Mouse (Mus musculus): ENCODE measurements at regions not wholly inside any gene's neighbourhood (a gene's known extent, or its start where the extent isn't known, plus 50 kb on each side); places are given as distances from the start of the nearest gene placed in this dataset.
A peak's percentile ranks its signal among the peaks of the same experiment; 100 is the strongest.

GRCm38 (mm10) chr4:149844971-149845370, 70.9 kb upstream of the Slc25a33 start:
- no peaks in the 10 kb centered on the region for H3K4me1 ChIP-seq (ENCODE audit: control insufficient read depth, insufficient read depth, low read length)

GRCm38 (mm10) chr4:149843736-149844135, 69.7 kb upstream of the Slc25a33 start:
- peak; percentile 81 for DNase-seq (ENCODE audit: low spot score, missing footprints)
- no peak overlapping the region for H3K4me2 ChIP-seq
- 67% methylated on average over 9 of the region's 10 CpGs for WGBS

More at GRCm38 (mm10) chr4:149844971-149845370, 70.9 kb upstream of the Slc25a33 start:
- H3K27me3 ChIP-seq (ENCODE audit: control insufficient read depth, insufficient read depth, low read length): no peaks in the 10 kb centered on the region
- no peak for DNase-seq (ENCODE audit: low spot score, missing footprints)
- H3K27ac ChIP-seq (ENCODE audit: low read depth, low read length): no peak overlapping the region
- H3K9ac ChIP-seq (ENCODE audit: low read length): no peak overlapping the region
- WGBS: 82% methylated on average over 10 of the region's 10 CpGs
- H3K9me3 ChIP-seq (ENCODE audit: control insufficient read depth, low read length): no peaks in the 10 kb centered on the region
- no peak overlapping the region for H3K4me2 ChIP-seq
- no peaks in the 10 kb centered on the region for H3K36me3 ChIP-seq (ENCODE audit: control insufficient read depth, insufficient read depth, low read length)
- ATAC-seq (ENCODE audit: low FRiP score): no peak
- no peak overlapping the region for H3K4me3 ChIP-seq (ENCODE audit: low read depth, low read length)

GRCm38 (mm10) chr4:149842906-149843305, 68.8 kb upstream of the Slc25a33 start:
- H3K9me3 ChIP-seq (ENCODE audit: control insufficient read depth, low read length): no peaks in the 10 kb centered on the region
- peak; percentile 73 for DNase-seq (ENCODE audit: low spot score, missing footprints)
- H3K4me2 ChIP-seq: no peak overlapping the region
- 89% methylated on average over 7 of the region's 7 CpGs for WGBS
- no peak overlapping the region for H3K4me3 ChIP-seq (ENCODE audit: low read depth, low read length)
- no peak overlapping the region for H3K27ac ChIP-seq (ENCODE audit: low read depth, low read length)
- no peaks in the 10 kb centered on the region for H3K27me3 ChIP-seq (ENCODE audit: control insufficient read depth, insufficient read depth, low read length)
- no peak for ATAC-seq (ENCODE audit: low FRiP score)
- H3K36me3 ChIP-seq (ENCODE audit: control insufficient read depth, insufficient read depth, low read length): no peaks in the 10 kb centered on the region
- H3K4me1 ChIP-seq (ENCODE audit: control insufficient read depth, insufficient read depth, low read length): no peaks in the 10 kb centered on the region
- no peak overlapping the region for H3K9ac ChIP-seq (ENCODE audit: low read length)

More at GRCm38 (mm10) chr4:149843736-149844135, 69.7 kb upstream of the Slc25a33 start:
- H3K9ac ChIP-seq (ENCODE audit: low read length): no peak overlapping the region
- no peak overlapping the region for H3K27ac ChIP-seq (ENCODE audit: low read depth, low read length)
- no peak overlapping the region for H3K4me3 ChIP-seq (ENCODE audit: low read depth, low read length)
- no peaks in the 10 kb centered on the region for H3K36me3 ChIP-seq (ENCODE audit: control insufficient read depth, insufficient read depth, low read length)
- ATAC-seq (ENCODE audit: low FRiP score): no peak
- H3K27me3 ChIP-seq (ENCODE audit: control insufficient read depth, insufficient read depth, low read length): no peaks in the 10 kb centered on the region
- H3K9me3 ChIP-seq (ENCODE audit: control insufficient read depth, low read length): no peaks in the 10 kb centered on the region
- no peaks in the 10 kb centered on the region for H3K4me1 ChIP-seq (ENCODE audit: control insufficient read depth, insufficient read depth, low read length)

GRCm38 (mm10) chr4:149841856-149842255, 67.8 kb upstream of the Slc25a33 start:
- Histone ChIP-seq H3K4me1 (ENCODE audit: control insufficient read depth, insufficient read depth, low read length) (no peaks in the 10 kb centered on the region), H3K4me2 (no peak overlapping the region), H3K27me3 (ENCODE audit: control insufficient read depth, insufficient read depth, low read length) (no peaks in the 10 kb centered on the region), H3K9ac (ENCODE audit: low read length) (no peak overlapping the region), H3K9me3 (ENCODE audit: control insufficient read depth, low read length) (no peaks in the 10 kb centered on the region), H3K27ac (ENCODE audit: low read depth, low read length) (no peak overlapping the region), H3K4me3 (ENCODE audit: low read depth, low read length) (no peak overlapping the region), H3K36me3 (ENCODE audit: control insufficient read depth, insufficient read depth, low read length) (no peaks in the 10 kb centered on the region)
- DNase-seq (ENCODE audit: low spot score, missing footprints): peak; percentile 89
- ATAC-seq (ENCODE audit: low FRiP score): no peak
- WGBS: 69% methylated on average over 6 of the region's 6 CpGs

GRCm38 (mm10) chr4:149840511-149841292, 66.6 kb upstream of the Slc25a33 start:
- no peak overlapping the region for H3K4me2 ChIP-seq
- WGBS: 79% methylated on average over 12 of the region's 12 CpGs
- H3K27ac ChIP-seq (ENCODE audit: low read depth, low read length): no peak overlapping the region
- ATAC-seq (ENCODE audit: low FRiP score) (no peak), DNase-seq (ENCODE audit: low spot score, missing footprints) (peak; percentile 70)
- no peaks in the 10 kb centered on the region for H3K27me3 ChIP-seq (ENCODE audit: control insufficient read depth, insufficient read depth, low read length)
- H3K4me3 ChIP-seq (ENCODE audit: low read depth, low read length): no peak overlapping the region
- no peak overlapping the region for H3K9ac ChIP-seq (ENCODE audit: low read length)
- H3K36me3 ChIP-seq (ENCODE audit: control insufficient read depth, insufficient read depth, low read length): no peaks in the 10 kb centered on the region
- no peaks in the 10 kb centered on the region for H3K4me1 ChIP-seq (ENCODE audit: control insufficient read depth, insufficient read depth, low read length)
- no peaks in the 10 kb centered on the region for H3K9me3 ChIP-seq (ENCODE audit: control insufficient read depth, low read length)

- DNase-seq (ENCODE audit: low spot score, missing footprints): peak; percentile 19
- no peaks in the 10 kb centered on the region for H3K36me3 ChIP-seq (ENCODE audit: control insufficient read depth, insufficient read depth, low read length)
- H3K9ac ChIP-seq (ENCODE audit: low read length): no peak overlapping the region
- H3K27ac ChIP-seq (ENCODE audit: low read depth, low read length): no peak overlapping the region
- no peaks in the 10 kb centered on the region for H3K27me3 ChIP-seq (ENCODE audit: control insufficient read depth, insufficient read depth, low read length)
- H3K4me3 ChIP-seq (ENCODE audit: low read depth, low read length): no peak overlapping the region
- no peaks in the 10 kb centered on the region for H3K4me1 ChIP-seq (ENCODE audit: control insufficient read depth, insufficient read depth, low read length)
- H3K4me2 ChIP-seq: no peak overlapping the region
- WGBS: 15% methylated on average over 3 of the region's 3 CpGs
- no peaks in the 10 kb centered on the region for H3K9me3 ChIP-seq (ENCODE audit: control insufficient read depth, low read length)
- no peak for ATAC-seq (ENCODE audit: low FRiP score)
Observed at GRCm38 (mm10) chr4:149838682-149839081, 64.6 kb upstream of the Slc25a33 start.

GRCm38 (mm10) chr4:149834646-149835156, 60.6 kb upstream of the Slc25a33 start:
- Histone ChIP-seq H3K4me1 (ENCODE audit: control insufficient read depth, insufficient read depth, low read length) (no peaks in the 10 kb centered on the region), H3K4me2 (no peak overlapping the region), H3K27ac (ENCODE audit: low read depth, low read length) (no peak overlapping the region), H3K36me3 (ENCODE audit: control insufficient read depth, insufficient read depth, low read length) (no peaks in the 10 kb centered on the region), H3K4me3 (ENCODE audit: low read depth, low read length) (no peak overlapping the region), H3K9me3 (ENCODE audit: control insufficient read depth, low read length) (no peaks in the 10 kb centered on the region), H3K9ac (ENCODE audit: low read length) (no peak overlapping the region), H3K27me3 (ENCODE audit: control insufficient read depth, insufficient read depth, low read length) (no peaks in the 10 kb centered on the region)
- no peak for ATAC-seq (ENCODE audit: low FRiP score)
- 83% methylated on average over 9 of the region's 9 CpGs for WGBS
- peak; percentile 54 for DNase-seq (ENCODE audit: low spot score, missing footprints)

GRCm38 (mm10) chr4:149832446-149833101, 58.5 kb upstream of the Slc25a33 start:
- no peak overlapping the region for H3K27ac ChIP-seq (ENCODE audit: low read depth, low read length)
- no peak overlapping the region for H3K4me2 ChIP-seq
- no peak for ATAC-seq (ENCODE audit: low FRiP score)
- no peaks in the 10 kb centered on the region for H3K27me3 ChIP-seq (ENCODE audit: control insufficient read depth, insufficient read depth, low read length)
- 58% methylated on average over 10 of the region's 10 CpGs for WGBS
- H3K36me3 ChIP-seq (ENCODE audit: control insufficient read depth, insufficient read depth, low read length): no peaks in the 10 kb centered on the region
- peak; percentile 75 for DNase-seq (ENCODE audit: low spot score, missing footprints)
- no peak overlapping the region for H3K9ac ChIP-seq (ENCODE audit: low read length)
- H3K4me1 ChIP-seq (ENCODE audit: control insufficient read depth, insufficient read depth, low read length): no peaks in the 10 kb centered on the region
- H3K4me3 ChIP-seq (ENCODE audit: low read depth, low read length): no peak overlapping the region
- no peaks in the 10 kb centered on the region for H3K9me3 ChIP-seq (ENCODE audit: control insufficient read depth, low read length)

GRCm38 (mm10) chr4:149830551-149831192, 56.6 kb upstream of the Slc25a33 start:
- no peak overlapping the region for H3K4me3 ChIP-seq (ENCODE audit: low read depth, low read length)
- ATAC-seq (ENCODE audit: low FRiP score): no peak
- H3K9me3 ChIP-seq (ENCODE audit: control insufficient read depth, low read length): no peaks in the 10 kb centered on the region
- H3K36me3 ChIP-seq (ENCODE audit: control insufficient read depth, insufficient read depth, low read length): no peaks in the 10 kb centered on the region
- DNase-seq (ENCODE audit: low spot score, missing footprints): peak; percentile 17
- WGBS: 84% methylated on average over 20 of the region's 20 CpGs
- H3K27me3 ChIP-seq (ENCODE audit: control insufficient read depth, insufficient read depth, low read length): no peaks in the 10 kb centered on the region
- no peak overlapping the region for H3K9ac ChIP-seq (ENCODE audit: low read length)
- no peak overlapping the region for H3K4me2 ChIP-seq
- no peaks in the 10 kb centered on the region for H3K4me1 ChIP-seq (ENCODE audit: control insufficient read depth, insufficient read depth, low read length)
- no peak overlapping the region for H3K27ac ChIP-seq (ENCODE audit: low read depth, low read length)
